Mouse (Mus musculus) kidney, adult 2 months (tissue): ENCODE results near the gene Fthl17a.

Experiments used
- CTCF ChIP-seq: fragments of 200-500 bp; conservative IDR thresholded peaks from 2 replicates; pipeline ENCODE4 v1.5.1; 2011; ENCODE audit warnings: low read depth, mild to moderate bottlenecking, control low read depth, low read length, moderate library complexity, mixed read lengths; ENCODE audit not compliant: insufficient read depth, insufficient read length
- POLR2A ChIP-seq: fragments of 200-500 bp; IDR thresholded peaks from one replicate; pipeline ENCODE4 v1.6.1; 2011; ENCODE audit warnings: low read depth, low read length, control low read depth

DNA sequence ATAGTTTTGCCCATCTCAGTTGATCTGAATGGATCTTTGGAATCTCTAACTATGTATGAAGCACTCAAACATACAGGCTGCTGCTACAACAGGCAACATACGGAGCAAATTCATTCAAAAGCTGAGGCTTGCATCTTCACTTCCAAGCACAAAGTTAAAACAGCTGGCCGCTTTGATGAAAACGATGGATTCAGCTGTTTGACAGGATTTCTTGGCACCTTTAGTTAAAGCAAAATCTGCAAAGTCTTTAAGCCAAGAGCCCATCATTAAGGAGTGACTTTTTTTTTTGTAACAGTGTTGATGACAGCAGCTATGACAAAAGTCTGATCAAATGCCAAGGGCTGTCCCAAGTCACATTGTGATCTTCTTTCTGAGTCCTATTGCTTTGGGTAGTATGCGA lies 69.1 kb downstream of the Fthl17a start:
- TF ChIP-seq CTCF (no peak), POLR2A (no peak)
